Mouse (Mus musculus): Measurements from ENCODE around the gene Ccn6. TPM values are rescaled to one million over a fixed set of nuclear protein-coding genes. Genes with fewer than 3 reads are reported as not detected.

Gene Ccn6
- polyA plus RNA-seq, 1 experiment, result 0.05 TPM

GRCm38 (mm10) chr10:39192673-39193072 lies 29.1 kb upstream of the Ccn6 start:
- Histone ChIP-seq H3K4me1 (ENCODE audit: control insufficient read depth, insufficient read depth, insufficient read length) (peaks cover 12% of the 10 kb centered on the region), H3K27me3 (ENCODE audit: control insufficient read depth, insufficient read depth, low read length) (no peaks in the 10 kb centered on the region), H3K4me3 (ENCODE audit: extremely low read depth, insufficient read depth, insufficient read length) (no peak overlapping the region), H3K36me3 (ENCODE audit: control insufficient read depth, insufficient read depth, low read length) (no peaks in the 10 kb centered on the region), H3K27ac (ENCODE audit: insufficient read depth, low read length) (peak overlapping the region; percentile 86; the same call in 1 of the 2 replicates)
- WGBS, result 11% methylated on average over 3 of the region's 3 CpGs
- no peak; the same call in 1 of the 2 replicates for TF ChIP-seq POLR2A (IDR thresholded peaks at IDR 0.05; ENCODE audit: low read depth, low read length)
- no peak for TF ChIP-seq CTCF (IDR thresholded peaks at IDR 0.05; ENCODE audit: extremely low read depth, insufficient read depth, insufficient read length, insufficient replicate concordance)
- peak; percentile 69 to 73 for DNase-seq (ENCODE audit: low read depth in 1 of 2, low spot score in 2 of 2)

GRCm38 (mm10) chr10:39185545-39185906 lies 21.9 kb upstream of the Ccn6 start:
- no peaks in the 10 kb centered on the region for H3K4me1 ChIP-seq (ENCODE audit: control insufficient read depth, insufficient read depth, insufficient read length)
- no peaks in the 10 kb centered on the region for H3K27me3 ChIP-seq (ENCODE audit: control insufficient read depth, insufficient read depth, low read length)
- no peak for TF ChIP-seq CTCF (IDR thresholded peaks at IDR 0.05; ENCODE audit: extremely low read depth, insufficient read depth, insufficient read length, insufficient replicate concordance)
- 88% methylated on average over 4 of the region's 4 CpGs for WGBS
- no peaks in the 10 kb centered on the region for H3K36me3 ChIP-seq (ENCODE audit: control insufficient read depth, insufficient read depth, low read length)
- no peak for DNase-seq (ENCODE audit: low read depth in 1 of 2, low spot score in 2 of 2)
- H3K27ac ChIP-seq (ENCODE audit: insufficient read depth, low read length), result no peak overlapping the region
- H3K4me3 ChIP-seq (ENCODE audit: extremely low read depth, insufficient read depth, insufficient read length), result no peak overlapping the region

GRCm38 (mm10) chr10:39184864-39185544 lies 21.4 kb upstream of the Ccn6 start:
- no peak for TF ChIP-seq POLR2A (IDR thresholded peaks at IDR 0.05; ENCODE audit: low read depth, low read length)
- WGBS, result 91% methylated on average over 8 of the region's 8 CpGs

GRCm38 (mm10) chr10:39176981-39177380 lies 13.4 kb upstream of the Ccn6 start:
- no peak for TF ChIP-seq CTCF (IDR thresholded peaks at IDR 0.05; ENCODE audit: extremely low read depth, insufficient read depth, insufficient read length, insufficient replicate concordance)
- no peak for TF ChIP-seq POLR2A (IDR thresholded peaks at IDR 0.05; ENCODE audit: low read depth, low read length)
- WGBS, result 88% methylated on average over 5 of the region's 5 CpGs
- Histone ChIP-seq H3K27ac (ENCODE audit: insufficient read depth, low read length) (no peak overlapping the region), H3K36me3 (ENCODE audit: control insufficient read depth, insufficient read depth, low read length) (no peaks in the 10 kb centered on the region), H3K27me3 (ENCODE audit: control insufficient read depth, insufficient read depth, low read length) (no peaks in the 10 kb centered on the region), H3K4me3 (ENCODE audit: extremely low read depth, insufficient read depth, insufficient read length) (no peak overlapping the region), H3K4me1 (ENCODE audit: control insufficient read depth, insufficient read depth, insufficient read length) (no peaks in the 10 kb centered on the region)
- no peak for DNase-seq (ENCODE audit: low read depth in 1 of 2, low spot score in 2 of 2)

More at GRCm38 (mm10) chr10:39184864-39185544, 21.4 kb upstream of the Ccn6 start:
- no peak for DNase-seq (ENCODE audit: low read depth in 1 of 2, low spot score in 2 of 2)
- Histone ChIP-seq H3K27me3 (ENCODE audit: control insufficient read depth, insufficient read depth, low read length) (no peaks in the 10 kb centered on the region), H3K27ac (ENCODE audit: insufficient read depth, low read length) (no peak overlapping the region), H3K4me3 (ENCODE audit: extremely low read depth, insufficient read depth, insufficient read length) (no peak overlapping the region), H3K4me1 (ENCODE audit: control insufficient read depth, insufficient read depth, insufficient read length) (no peaks in the 10 kb centered on the region), H3K36me3 (ENCODE audit: control insufficient read depth, insufficient read depth, low read length) (no peaks in the 10 kb centered on the region)

- TF ChIP-seq POLR2A (IDR thresholded peaks at IDR 0.05; ENCODE audit: low read depth, low read length) (no peak), CTCF (IDR thresholded peaks at IDR 0.05; ENCODE audit: extremely low read depth, insufficient read depth, insufficient read length, insufficient replicate concordance) (no peak)
- Histone ChIP-seq H3K27me3 (ENCODE audit: control insufficient read depth, insufficient read depth, low read length) (no peaks in the 10 kb centered on the region), H3K27ac (ENCODE audit: insufficient read depth, low read length) (no peak overlapping the region), H3K4me3 (ENCODE audit: extremely low read depth, insufficient read depth, insufficient read length) (no peak overlapping the region), H3K36me3 (ENCODE audit: control insufficient read depth, insufficient read depth, low read length) (no peaks in the 10 kb centered on the region), H3K4me1 (ENCODE audit: control insufficient read depth, insufficient read depth, insufficient read length) (peaks cover 2% of the 10 kb centered on the region; the same call in 1 of the 2 replicates)
- DNase-seq (ENCODE audit: low read depth in 1 of 2, low spot score in 2 of 2), result no peak
- 49% methylated on average over 13 of the region's 13 CpGs for WGBS
These were observed 9.5 kb upstream of the Ccn6 start for GRCm38 (mm10) chr10:39173077-39173476.

GRCm38 (mm10) chr10:39172540-39172931 lies 8.9 kb upstream of the Ccn6 start:
- 72% methylated on average over 6 of the region's 6 CpGs for WGBS
- TF ChIP-seq CTCF (IDR thresholded peaks at IDR 0.05; ENCODE audit: extremely low read depth, insufficient read depth, insufficient read length, insufficient replicate concordance), result no peak
- TF ChIP-seq POLR2A (IDR thresholded peaks at IDR 0.05; ENCODE audit: low read depth, low read length), result no peak
- Histone ChIP-seq H3K27ac (ENCODE audit: insufficient read depth, low read length) (no peak overlapping the region), H3K4me3 (ENCODE audit: extremely low read depth, insufficient read depth, insufficient read length) (no peak overlapping the region), H3K27me3 (ENCODE audit: control insufficient read depth, insufficient read depth, low read length) (no peaks in the 10 kb centered on the region), H3K36me3 (ENCODE audit: control insufficient read depth, insufficient read depth, low read length) (no peaks in the 10 kb centered on the region), H3K4me1 (ENCODE audit: control insufficient read depth, insufficient read depth, insufficient read length) (peaks cover 2% of the 10 kb centered on the region; the same call in 1 of the 2 replicates)
- no peak for DNase-seq (ENCODE audit: low read depth in 1 of 2, low spot score in 2 of 2)
